Mouse (Mus musculus) hindbrain, postnatal 0 days (tissue): Measurements from ENCODE around the gene Casc3. TPM values are rescaled to one million over a fixed set of nuclear protein-coding genes. Genes with fewer than 3 reads are reported as not detected.
A peak's percentile ranks its signal among the peaks of the same experiment; 100 is the strongest.

Experiments
- ATAC-seq: fragments of 200-750 bp; cut with Nextera tagmentation; 2 replicates; pipeline ENCODE4 v1.8.0; 2017; ENCODE audit warnings: mild to moderate bottlenecking, moderate TSS enrichment, moderate library complexity
- DNase-seq: peaks from one replicate; pipeline ENCODE4 v3.0.0-alpha.2; 2015; ENCODE audit warnings: low spot score
- H3K27ac ChIP-seq: fragments of 300-500 bp; sonication (generic); 2 replicates; pipeline ENCODE4 v1.5.1; 2014; ENCODE audit warnings: mild to moderate bottlenecking
- H3K27me3 ChIP-seq: fragments of 300-500 bp; sonication (generic); 2 replicates; pipeline ENCODE4 v1.6.1; 2014; ENCODE audit warnings: low read length, mixed read lengths; ENCODE audit not compliant: insufficient read depth
- H3K36me3 ChIP-seq: fragments of 300-500 bp; sonication (generic); 2 replicates; pipeline ENCODE4 v1.6.1; 2014; ENCODE audit warnings: low read length, mixed read lengths; ENCODE audit not compliant: insufficient read depth
- H3K4me1 ChIP-seq: fragments of 300-500 bp; sonication (generic); 2 replicates; pipeline ENCODE4 v1.6.1; 2014; ENCODE audit warnings: antibody characterized with exemption, low read length, mixed read lengths; ENCODE audit not compliant: insufficient read depth
- H3K4me2 ChIP-seq: fragments of 300-500 bp; sonication (generic); 2 replicates; pipeline ENCODE4 v1.6.1; 2014; ENCODE audit warnings: low read depth, mild to moderate bottlenecking, low read length, moderate library complexity, mixed read lengths
- H3K4me3 ChIP-seq: fragments of 300-500 bp; sonication (generic); 2 replicates; pipeline ENCODE4 v1.5.1; 2014; ENCODE audit warnings: low read length
- H3K9ac ChIP-seq: fragments of 300-500 bp; sonication (generic); replicated peaks from 2 replicates; pipeline ENCODE4 v1.6.1; 2014; ENCODE audit warnings: mild to moderate bottlenecking, low read length, moderate library complexity, mixed read lengths
- H3K9me3 ChIP-seq: fragments of 300-500 bp; sonication (generic); 2 replicates; pipeline ENCODE4 v1.6.1; 2016; ENCODE audit warnings: low read length, mixed read lengths
- CTCF ChIP-seq: IDR thresholded peaks from 2 replicates; pipeline ENCODE4 v1.5.1; 2016; ENCODE audit warnings: antibody characterized with exemption, control low read depth, low read depth
- WGBS: fragments of 180-500 bp; shearing (Covaris S2); extraction: QIAGEN DNeasy Blood & Tissue Kit; methylation state at CpG from one replicate; pipeline ENCODE4 v1.1.7; 2014; 5-methylcytosine and 5-hydroxymethylcytosine counted together
- polyA plus RNA-seq: library from polyadenylated mRNA; unstranded; fragments of >200 nt; fragmentation: Nextera tagmentation; extraction: Ambion mirVana; gene quantifications from 2 replicates; pipeline ENCODE4 v1.2.1, GENCODE M21; 2015
- total RNA-seq: library from RNA; depleted of rRNA; stranded (reverse); fragments of >200 nt; gene quantifications from 2 replicates; pipeline ENCODE4 v1.2.3, GENCODE M21; 2014

Gene Casc3
- total and polyA plus RNA-seq, 2 experiments from 2014 or later, result 24.4 to 35.7 TPM

DNA sequence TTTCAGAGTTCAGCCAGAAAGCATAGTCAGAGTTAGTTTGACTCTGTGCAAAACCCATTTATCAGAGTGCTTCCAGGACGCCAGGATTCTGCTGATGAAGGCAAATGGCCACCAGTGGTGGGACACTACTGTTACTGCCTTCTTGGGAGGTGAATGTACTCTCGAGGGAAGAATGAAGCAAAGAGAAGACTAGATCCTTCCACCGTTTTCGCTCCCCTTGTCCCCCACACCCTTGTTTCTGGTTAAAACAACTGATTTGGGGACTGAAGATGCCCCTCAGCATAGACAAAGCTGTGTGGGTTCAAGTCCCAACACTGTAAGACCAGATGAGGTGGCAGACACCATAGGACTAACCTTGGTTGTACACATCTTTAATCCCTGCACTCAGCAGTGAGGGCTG is 20.6 kb upstream of the Casc3 start:
- DNase-seq, result no peak
- 69% methylated on average over 4 of the region's 4 CpGs for whole genome bisulfite sequencing
- ATAC-seq, result no peak

DNA sequence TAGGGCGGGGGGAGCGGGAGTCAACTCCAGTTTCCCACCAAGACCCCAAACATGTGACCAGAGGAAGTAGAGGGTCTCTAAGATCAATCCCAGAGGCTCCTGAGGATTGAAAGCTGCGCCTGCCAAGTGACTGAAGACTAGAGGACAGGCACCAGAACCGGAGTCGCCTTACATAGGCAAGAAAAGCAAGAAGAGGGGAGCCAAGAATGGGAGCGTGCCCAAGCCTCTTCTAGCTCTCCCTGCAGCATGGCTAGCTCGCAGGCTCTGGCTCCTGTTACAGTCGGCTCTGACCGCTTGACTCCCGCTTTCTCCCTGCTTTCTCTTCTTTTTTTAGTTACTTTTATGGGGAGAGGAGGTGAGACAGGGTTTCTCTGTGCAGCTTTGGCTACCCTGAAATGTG is 19.5 kb upstream of the Casc3 start:
- H3K4me2 ChIP-seq, result no peak overlapping the region
- H3K4me1 ChIP-seq, result peaks cover 29% of the 10 kb centered on the region
- ATAC-seq (no peak), DNase-seq (no peak)
- no peak for TF ChIP-seq CTCF
- H3K9ac ChIP-seq, result no peak overlapping the region
- H3K9me3 ChIP-seq, result no peaks in the 10 kb centered on the region
- H3K36me3 ChIP-seq, result no peaks in the 10 kb centered on the region
- 61% methylated on average over 10 of the region's 10 CpGs for WGBS
- H3K27me3 ChIP-seq, result no peaks in the 10 kb centered on the region
- peak overlapping the region; percentile 87 for H3K27ac ChIP-seq
- H3K4me3 ChIP-seq, result no peak overlapping the region

More for the DNA sequence above, 20.6 kb upstream of the Casc3 start:
- Histone ChIP-seq H3K27ac (peak overlapping the region; percentile 85; the same call in 1 of the 2 replicates), H3K4me2 (no peak overlapping the region), H3K4me3 (no peak overlapping the region), H3K9me3 (no peaks in the 10 kb centered on the region), H3K9ac (no peak overlapping the region), H3K4me1 (peaks cover 29% of the 10 kb centered on the region), H3K36me3 (no peaks in the 10 kb centered on the region), H3K27me3 (no peaks in the 10 kb centered on the region)
- no peak for TF ChIP-seq CTCF

DNA sequence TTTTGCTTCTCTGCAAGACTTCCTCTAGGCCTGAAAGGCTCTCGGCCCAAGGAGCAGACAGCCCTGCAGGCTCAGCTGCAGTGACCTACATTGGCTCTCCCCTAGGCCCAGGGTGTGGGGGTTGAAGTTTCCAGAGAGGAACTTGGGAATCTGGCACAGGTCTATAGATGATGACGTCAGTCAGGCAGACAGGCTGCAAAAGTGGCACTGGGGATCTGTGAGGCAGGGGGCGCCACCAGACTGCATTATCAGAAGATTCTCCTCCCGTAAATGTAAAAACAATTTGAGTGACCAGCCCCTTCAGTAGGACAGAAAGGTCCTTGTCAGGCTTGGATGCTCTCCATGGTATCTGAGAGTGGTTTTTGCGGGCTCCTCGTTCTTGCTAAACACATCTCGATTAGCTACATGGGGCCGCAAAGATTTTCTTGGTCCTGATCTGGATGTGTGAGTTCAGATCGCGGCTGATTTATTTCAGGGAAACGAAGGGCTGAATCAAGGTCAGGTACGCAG is 18.9 kb upstream of the Casc3 start:
- Histone ChIP-seq H3K4me1 (peaks cover 29% of the 10 kb centered on the region), H3K27ac (peak overlapping the region; percentile 87), H3K36me3 (no peaks in the 10 kb centered on the region), H3K4me3 (no peak overlapping the region), H3K27me3 (no peaks in the 10 kb centered on the region), H3K9ac (peak overlapping the region; percentile 22; the same call in 1 of the 2 replicates), H3K9me3 (no peaks in the 10 kb centered on the region), H3K4me2 (peak overlapping the region; percentile 33)
- WGBS, result 5% methylated on average over 12 of the region's 12 CpGs
- peak; percentile 44 for ATAC-seq
- peak; percentile 89 for DNase-seq
- peak; percentile 75 for TF ChIP-seq CTCF

DNA sequence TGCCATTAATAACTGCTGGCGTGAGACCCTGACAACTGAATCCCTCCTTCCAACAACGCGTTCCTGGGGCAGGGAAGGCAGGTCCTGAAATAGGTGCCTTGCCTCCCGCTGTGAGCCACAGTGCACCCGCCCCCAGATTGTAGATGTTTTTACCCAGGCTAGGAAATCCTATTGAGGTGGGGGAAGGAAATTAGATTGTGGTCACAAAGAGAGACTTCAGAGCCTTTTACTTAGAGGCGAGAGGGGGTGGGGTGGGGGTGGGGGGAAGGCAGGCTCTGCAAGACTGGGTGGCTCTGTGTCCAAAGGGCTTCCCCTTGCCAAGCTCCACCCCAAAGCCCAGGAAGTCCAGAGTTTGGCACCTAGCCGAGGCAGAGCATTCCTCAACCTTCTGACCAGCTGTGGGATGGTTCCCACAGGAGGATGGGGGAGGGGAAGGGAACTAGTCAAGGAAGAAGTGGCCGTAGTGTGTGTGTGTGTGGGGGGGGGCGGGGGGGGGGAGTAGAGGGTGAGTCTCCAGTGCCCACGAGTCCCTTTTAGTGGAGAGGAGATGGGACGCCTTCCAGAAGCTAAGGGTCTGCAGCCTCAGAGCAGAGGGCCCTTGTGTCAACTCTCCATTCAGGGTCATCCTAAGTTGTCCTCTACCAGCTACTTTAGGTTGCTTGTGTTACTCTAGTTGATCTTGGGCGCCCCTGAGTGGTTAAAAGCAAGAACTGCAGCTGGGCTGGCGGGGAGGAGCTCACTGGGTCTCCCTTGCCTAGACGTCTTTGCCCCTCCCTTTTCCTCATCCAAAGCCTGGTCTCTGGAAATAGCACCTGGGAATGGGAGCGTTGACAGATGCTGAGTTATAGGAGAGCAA is 18.1 kb upstream of the Casc3 start:
- H3K27me3 ChIP-seq, result no peaks in the 10 kb centered on the region
- H3K9me3 ChIP-seq, result no peaks in the 10 kb centered on the region
- 2% methylated on average over 14 of the region's 15 CpGs for WGBS
- ATAC-seq (peak; percentile 72), DNase-seq (peak; percentile 94)
- peak overlapping the region; percentile 33 for H3K4me2 ChIP-seq
- H3K4me1 ChIP-seq, result peaks cover 29% of the 10 kb centered on the region
- peak overlapping the region; percentile 87 for H3K27ac ChIP-seq
- H3K9ac ChIP-seq, result peak overlapping the region; percentile 22
- no peaks in the 10 kb centered on the region for H3K36me3 ChIP-seq
- TF ChIP-seq CTCF, result peak; percentile 89
- H3K4me3 ChIP-seq, result no peak overlapping the region

DNA sequence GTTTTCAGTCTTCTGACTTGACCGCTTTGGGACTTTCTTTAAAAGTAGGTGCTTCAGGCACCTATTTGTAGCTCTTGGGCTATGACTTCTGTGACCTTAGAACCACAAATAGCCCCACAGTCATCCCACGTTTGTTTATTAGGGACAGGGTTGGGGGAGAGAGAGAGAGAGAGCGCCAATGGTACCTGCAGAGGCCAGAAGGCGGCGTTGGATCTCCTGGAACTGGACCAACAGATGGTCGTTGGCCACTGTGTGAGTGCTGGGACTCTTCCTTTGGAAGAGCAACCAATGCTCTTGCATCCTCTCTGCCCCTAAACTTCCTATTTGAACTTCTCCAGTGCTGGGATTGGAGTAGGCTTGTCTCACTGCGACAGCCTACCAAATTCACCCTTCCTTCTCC is 17.5 kb upstream of the Casc3 start:
- Histone ChIP-seq H3K27me3 (no peaks in the 10 kb centered on the region), H3K4me3 (no peak overlapping the region), H3K4me1 (peaks cover 22% of the 10 kb centered on the region), H3K4me2 (no peak overlapping the region), H3K36me3 (no peaks in the 10 kb centered on the region), H3K27ac (peak overlapping the region; percentile 87), H3K9me3 (no peaks in the 10 kb centered on the region), H3K9ac (no peak overlapping the region)
- no peak for ATAC-seq
- 31% methylated on average over 7 of the region's 7 CpGs for WGBS
- DNase-seq, result no peak
- TF ChIP-seq CTCF, result no peak

DNA sequence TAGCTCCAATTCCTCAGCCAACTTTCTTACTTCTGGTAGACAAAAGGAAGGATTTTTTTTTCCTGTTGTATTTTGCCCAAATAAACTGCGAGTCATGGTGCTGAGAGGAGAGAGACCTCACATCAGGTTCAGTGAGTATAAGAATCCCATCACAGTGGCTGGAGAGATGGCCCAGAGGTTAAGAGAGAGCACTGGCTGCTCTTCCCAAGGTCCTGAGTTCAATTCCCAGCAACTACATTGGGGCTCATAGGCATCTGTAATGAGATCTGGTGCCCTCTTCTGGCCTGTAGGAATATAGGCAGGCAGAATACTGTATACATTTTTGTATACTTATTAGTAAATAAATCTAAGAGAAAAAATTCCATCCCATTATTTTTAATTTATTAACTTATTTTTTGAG is 17.0 kb upstream of the Casc3 start:
- no peak for ATAC-seq
- Histone ChIP-seq H3K27me3 (no peaks in the 10 kb centered on the region), H3K4me1 (peaks cover 18% of the 10 kb centered on the region; the same call in 1 of the 2 replicates), H3K9ac (no peak overlapping the region), H3K4me2 (no peak overlapping the region), H3K4me3 (no peak overlapping the region), H3K9me3 (no peaks in the 10 kb centered on the region), H3K36me3 (no peaks in the 10 kb centered on the region), H3K27ac (no peak overlapping the region)
- WGBS, result 96% methylated on average over 1 of the region's 1 CpGs
- DNase-seq, result no peak
- peak; percentile 59 for TF ChIP-seq CTCF
